Mouse (Mus musculus): ENCODE results near the gene Atf6.

- TF ChIP-seq CTCF (IDR thresholded peaks at IDR 0.05; ENCODE audit: low read depth, low read length) (no peak), POLR2A (IDR thresholded peaks at IDR 0.05; ENCODE audit: extremely low read depth, insufficient read depth, low read length) (no peak)
Measured at GRCm38 (mm10) chr1:170896651-170897281, 29.2 kb upstream of the Atf6 start.

All from liver, adult 2 months (tissue).